Mouse (Mus musculus) heart, postnatal 25 days (tissue): ENCODE data around the gene Art4. TPM values are rescaled to one million over a fixed set of nuclear protein-coding genes. Genes with fewer than 3 reads are reported as not detected.
"Not testable (repeated sequence)": the region's sequence is repeated elsewhere in the genome, so short reads cannot be mapped to it uniquely, and the experiment has no call there.

Source experiments
- DNase-seq: peaks from one replicate; pipeline ENCODE4 v3.0.0; 2022; ENCODE audit warnings: low spot score
- intact Hi-C: fragments of 180-260 bp; cut with DNase I; formaldehyde crosslinking; loops from one replicate; pipeline ENCODE4 v1.15.1; 2025
- total RNA-seq, 2 experiments: library from RNA; stranded (reverse); gene quantifications; 2 replicates each; pipeline ENCODE4 v1.2.3; 2021

The Art4 gene
- 10 to 100 TPM; 16.8 to 17.8 TPM for total RNA-seq

GRCm38 (mm10) chr6:136857186-136857872, at the start of gene Art4:
Gene Art4 (minus strand): TSS chr6:136857733.
- peak; percentile 12 for DNase-seq
- intact Hi-C loops: no loop called here

GRCm38 (mm10) chr6:136906937-136907293, 49.4 kb upstream of the Art4 start:
- peak; percentile 65 for DNase-seq
- intact Hi-C loops: no loop called here

GRCm38 (mm10) chr6:136906283-136906936, 48.9 kb upstream of the Art4 start:
- intact Hi-C loops: no loop called here
- DNase-seq: peak; percentile 40

GRCm38 (mm10) chr6:136903885-136904470, 46.4 kb upstream of the Art4 start:
- intact Hi-C loops: no loop called here
- DNase-seq: no peak

GRCm38 (mm10) chr6:136902527-136902926, 45.0 kb upstream of the Art4 start:
- DNase-seq: no peak
- intact Hi-C loops: no loop called here

- intact Hi-C loops: no loop called here
- DNase-seq: no peak
Measured at GRCm38 (mm10) chr6:136901010-136901409, 43.5 kb upstream of the Art4 start.

GRCm38 (mm10) chr6:136900369-136901009, 43.0 kb upstream of the Art4 start:
- intact Hi-C loops: no loop called here

GRCm38 (mm10) chr6:136898954-136899353, 41.4 kb upstream of the Art4 start:
- intact Hi-C loops: no loop called here

More at GRCm38 (mm10) chr6:136900369-136901009, 43.0 kb upstream of the Art4 start:
- DNase-seq: no peak

GRCm38 (mm10) chr6:136898222-136898621, 40.7 kb upstream of the Art4 start:
- intact Hi-C loops: no loop called here
- DNase-seq: no peak

More at GRCm38 (mm10) chr6:136898954-136899353, 41.4 kb upstream of the Art4 start:
- DNase-seq: no peak

- intact Hi-C loops: no loop called here
- no peak for DNase-seq
Measured at GRCm38 (mm10) chr6:136897789-136898188, 40.3 kb upstream of the Art4 start.

- peak; percentile 44 for DNase-seq
Measured at GRCm38 (mm10) chr6:136894532-136895339, 37.2 kb upstream of the Art4 start.

GRCm38 (mm10) chr6:136892002-136892401, 34.5 kb upstream of the Art4 start:
- intact Hi-C loops: no loop called here
- DNase-seq: no peak

More at GRCm38 (mm10) chr6:136894532-136895339, 37.2 kb upstream of the Art4 start:
- intact Hi-C loops: no loop called here

- intact Hi-C loops: no loop called here
- DNase-seq: no peak
Measured at GRCm38 (mm10) chr6:136889554-136889953, 32.0 kb upstream of the Art4 start.

- no peak for DNase-seq
- intact Hi-C loops: no loop called here
Measured at GRCm38 (mm10) chr6:136889067-136889466, 31.5 kb upstream of the Art4 start.

- DNase-seq: peak; percentile 82
- intact Hi-C loops: no loop called here
Measured at GRCm38 (mm10) chr6:136887854-136888253, 30.3 kb upstream of the Art4 start.

- DNase-seq, intact Hi-C loops: not testable (repeated sequence)
Measured at GRCm38 (mm10) chr6:136884766-136885165, 27.2 kb upstream of the Art4 start.

GRCm38 (mm10) chr6:136883961-136884360, 26.4 kb upstream of the Art4 start:
- DNase-seq: no peak
- intact Hi-C loops: no loop called here

GRCm38 (mm10) chr6:136883431-136883915, 25.9 kb upstream of the Art4 start:
- intact Hi-C loops: no loop called here

GRCm38 (mm10) chr6:136881678-136882077, 24.1 kb upstream of the Art4 start:
- DNase-seq: no peak
- intact Hi-C loops: no loop called here

More at GRCm38 (mm10) chr6:136883431-136883915, 25.9 kb upstream of the Art4 start:
- no peak for DNase-seq

- intact Hi-C loops: no loop called here
Measured at GRCm38 (mm10) chr6:136875670-136876069, 18.1 kb upstream of the Art4 start, which contains the start of gene Mgp. Gene Mgp (minus strand): TSS chr6:136875823.

More at GRCm38 (mm10) chr6:136875670-136876069, 18.1 kb upstream of the Art4 start, which contains the start of gene Mgp:
- DNase-seq: peak; percentile 69
